In the genomic region with DNA sequence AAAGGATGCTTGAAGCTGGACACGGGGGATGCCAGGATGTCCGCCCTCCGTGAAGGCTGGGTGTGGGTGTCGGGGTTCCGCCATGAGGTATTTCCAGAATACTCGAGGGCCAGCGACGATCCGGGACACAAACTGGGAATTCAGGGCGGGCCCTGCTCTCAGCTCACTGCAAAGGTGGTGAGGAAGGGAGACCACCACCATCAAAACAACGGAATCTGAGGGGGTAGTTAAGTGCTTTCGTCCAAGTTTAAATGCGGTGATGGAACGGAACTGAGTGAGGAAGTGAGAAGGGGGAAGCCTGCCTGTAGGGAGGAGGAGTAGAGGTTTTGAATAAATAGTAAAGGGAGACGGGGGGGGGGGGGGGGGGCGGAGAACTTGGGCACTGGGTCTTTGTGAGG, we compare ENCODE assay signal across 8 mouse cellular contexts. TPM values are rescaled to one million over a fixed set of nuclear protein-coding genes. Genes with fewer than 3 reads are reported as not detected.
DNase-seq lines count a peak whose midpoint lies in the region; ATAC-seq and TF ChIP-seq lines count a peak whose summit lies in the region.

No protein-coding gene starts in this region.

- peak overlapping the region; percentile 66 for H3K4me2 ChIP-seq in heart, embryonic 11.5 days
- H3K4me2 ChIP-seq in hindbrain, embryonic 11.5 days (replicated peaks; ENCODE audit: low read depth, low read length), result peak overlapping the region; percentile 45

- no peaks in the 10 kb centered on the region for H3K9me3 ChIP-seq in heart, embryonic 11.5 days (replicated peaks; ENCODE audit: control insufficient read depth, low read length)
- no peaks in the 10 kb centered on the region for H3K9me3 ChIP-seq in ES-E14 (ENCODE audit: control insufficient read depth, insufficient read depth, low read depth, low read length)
- H3K9me3 ChIP-seq in hindbrain, embryonic 11.5 days (ENCODE audit: control insufficient read depth, low read length), result no peaks in the 10 kb centered on the region

- no peaks in the 10 kb centered on the region for H3K27me3 ChIP-seq in heart, embryonic 11.5 days (ENCODE audit: control insufficient read depth, insufficient read depth, low read length)
- H3K27me3 ChIP-seq in hindbrain, embryonic 11.5 days (ENCODE audit: control insufficient read depth, insufficient read depth, low read length), result no peaks in the 10 kb centered on the region

- peak overlapping the region; percentile 80; the same call in 1 of the 2 replicates for H3K27ac ChIP-seq in heart, embryonic 11.5 days (ENCODE audit: low read depth, low read length)
- no peak overlapping the region for H3K27ac ChIP-seq in ES-E14 (ENCODE audit: insufficient read depth, low read depth, low read length, poor library complexity, severe bottlenecking)
- H3K27ac ChIP-seq in hindbrain, embryonic 11.5 days (ENCODE audit: low read depth, low read length), result peak overlapping the region; percentile 77; the same call in 1 of the 2 replicates

- H3K4me3 ChIP-seq in heart, embryonic 11.5 days (ENCODE audit: low read depth, low read length), result peak overlapping the region; percentile 97
- peak overlapping the region; percentile 89 to 93 for H3K4me3 ChIP-seq in ES-E14 (ENCODE audit: insufficient read depth in 1 of 2, low read depth in 1 of 2, low read length in 2 of 2, poor library complexity in 1 of 2, severe bottlenecking in 1 of 2)
- H3K4me3 ChIP-seq in hindbrain, embryonic 11.5 days (ENCODE audit: low read depth, low read length), result peak overlapping the region; percentile 89

- peaks cover 8% of the 10 kb centered on the region for H3K4me1 ChIP-seq in heart, embryonic 11.5 days (ENCODE audit: control insufficient read depth, insufficient read depth, low read length)
- no peaks in the 10 kb centered on the region for H3K4me1 ChIP-seq in ES-E14 (ENCODE audit: control insufficient read depth in 2 of 2, insufficient read depth in 2 of 2, low read length in 2 of 2, poor library complexity in 1 of 2)
- H3K4me1 ChIP-seq in hindbrain, embryonic 11.5 days (replicated peaks; ENCODE audit: control insufficient read depth, insufficient read depth, low read length), result no peaks in the 10 kb centered on the region

- H3K9ac ChIP-seq in heart, embryonic 11.5 days (ENCODE audit: low read depth, low read length), result peak overlapping the region; percentile 90
- peak overlapping the region; percentile 81 for H3K9ac ChIP-seq in ES-E14 (ENCODE audit: insufficient read depth, low read depth, low read length, poor library complexity, severe bottlenecking)
- H3K9ac ChIP-seq in hindbrain, embryonic 11.5 days (ENCODE audit: low read depth, low read length), result peak overlapping the region; percentile 74

- no peaks in the 10 kb centered on the region; the same call in 1 of the 2 replicates for H3K36me3 ChIP-seq in heart, embryonic 11.5 days (ENCODE audit: control insufficient read depth, insufficient read depth, low read length)
- H3K36me3 ChIP-seq in ES-E14 (ENCODE audit: control insufficient read depth, insufficient read depth, low read length, poor library complexity, severe bottlenecking), result no peaks in the 10 kb centered on the region; the same call in 1 of the 2 replicates
- no peaks in the 10 kb centered on the region for H3K36me3 ChIP-seq in hindbrain, embryonic 11.5 days (ENCODE audit: control insufficient read depth, insufficient read depth, low read length)

- ATAC-seq in heart, embryonic 11.5 days (replicated peaks; ENCODE audit: insufficient number of reproducible peaks, low FRiP score, low TSS enrichment), result peak; percentile 12; the same call in 1 of the 2 replicates
- peak; percentile 81; the same call in 1 of the 2 replicates for ATAC-seq in hindbrain, embryonic 11.5 days (ENCODE audit: low FRiP score)
- peak; percentile 12; the same call in 1 of the 2 replicates for ATAC-seq in megakaryocyte-erythroid progenitor cell, adult 5-6 weeks (replicated peaks; ENCODE audit: low FRiP score, low TSS enrichment, poor library complexity, severe bottlenecking)

- 0% methylated on average over 16 of the region's 16 CpGs for WGBS in heart, embryonic 11.5 days (ENCODE audit: insufficient replicate concordance)
- 0% methylated on average over 15 of the region's 16 CpGs for WGBS in hindbrain, embryonic 11.5 days

- DNase-seq in heart, adult 18-20 months, result no peak
- no peak for DNase-seq in ES-E14 (ENCODE audit: low read depth, low spot score)
- no peak for DNase-seq in hindbrain, embryonic 11.5 days (ENCODE audit: low spot score)
- DNase-seq in urinary bladder, postnatal 4 days (ENCODE audit: low spot score in 2 of 2), result no peak
- no peak for DNase-seq in yolk sac, embryonic 10.5 days (ENCODE audit: low spot score)
- DNase-seq in thymus, adult 18-20 months, result no peak

- in situ Hi-C loops in ES-E14 (cut with MboI; ENCODE audit: low sequenced_read_pairs in 2 of 2, unreplicated experiment in 2 of 2), result no loop called here

TF ChIP-seq in ES-E14, 5 proteins besides CTCF, POLR2A, EP300 and RAD21:
- TF ChIP-seq ZC3H11A (IDR thresholded peaks at IDR 0.05; ENCODE audit: borderline replicate concordance, low read depth, low read length) (no peak), HCFC1 (IDR thresholded peaks at IDR 0.05; ENCODE audit: borderline replicate concordance, insufficient read depth, low read length) (no peak), ZNF384 (IDR thresholded peaks at IDR 0.05; ENCODE audit: low read depth, low read length) (no peak), MAFK (IDR thresholded peaks at IDR 0.05; ENCODE audit: insufficient read depth, low read depth, low read length) (no peak), CHD2 (IDR thresholded peaks at IDR 0.05; ENCODE audit: low read depth, low read length) (no peak)

RNA-seq across cellular contexts. Expression of gene Mfap3, which starts 0.3 kb away (rescaled TPM):
- 32.7 and 37.9 TPM in 2 replicates for polyA plus RNA-seq in heart, embryonic 11.5 days (2014; fragmentation: Nextera tagmentation; extraction: Ambion mirVana)
- 10 to 100 TPM; 10.4 to 12.6 TPM for total RNA-seq in heart, adult 18-20 months (2021)
- 36.2 and 41.5 TPM in 2 replicates for total RNA-seq in ES-E14 (2012; rRNA removed)
- polyA plus RNA-seq in hindbrain, embryonic 11.5 days (2014; fragmentation: Nextera tagmentation; extraction: Ambion mirVana), result 50.7 and 59.5 TPM in 2 replicates
- total RNA-seq in megakaryocyte-erythroid progenitor cell, adult 5-6 weeks (2014; fragmentation: Nextera tagmentation), result 11.8 and 13.9 TPM in 2 replicates
- total RNA-seq in megakaryocyte-erythroid progenitor cell, adult 5-6 weeks (2017), result 13.7 and 14.5 TPM in 2 replicates

RNA-seq across cellular contexts. Expression of gene Fam114a2, which starts 0.3 kb away (rescaled TPM):
- 49.4 and 50.4 TPM in 2 replicates for polyA plus RNA-seq in heart, embryonic 11.5 days (2014; fragmentation: Nextera tagmentation; extraction: Ambion mirVana)
- total RNA-seq in heart, adult 18-20 months (2021), result 10 to 100 TPM; 40.2 to 40.9 TPM
- total RNA-seq in ES-E14 (2012; rRNA removed), result 34.0 and 37.7 TPM in 2 replicates
- 56.7 and 62.1 TPM in 2 replicates for polyA plus RNA-seq in hindbrain, embryonic 11.5 days (2014; fragmentation: Nextera tagmentation; extraction: Ambion mirVana)
- total RNA-seq in megakaryocyte-erythroid progenitor cell, adult 5-6 weeks (2014; fragmentation: Nextera tagmentation), result 28.1 and 30.7 TPM in 2 replicates
- total RNA-seq in megakaryocyte-erythroid progenitor cell, adult 5-6 weeks (2017), result 37.5 and 39.0 TPM in 2 replicates

Comparison
In these comparisons a context has a peak if more than half of its experiments do, and no peak if none do; other contexts are left out.
1. ATAC-seq: peak in every context shown above with its lines; median percentile 81 in hindbrain, embryonic 11.5 days; 12 in heart, embryonic 11.5 days; 12 in megakaryocyte-erythroid progenitor cell, adult 5-6 weeks.